Mouse (Mus musculus) embryonic fibroblast, embryonic 13.5 days (primary cell): ENCODE data around the gene Plcb3.

Experiments used
- CTCF ChIP-seq: IDR thresholded peaks from 2 replicates; pipeline ENCODE4 v1.5.1; 2011; ENCODE audit warnings: mild to moderate bottlenecking, control low read depth, low read length, moderate library complexity, borderline replicate concordance; ENCODE audit not compliant: insufficient read depth
- POLR2A ChIP-seq: IDR thresholded peaks from 2 replicates; pipeline ENCODE4 v1.6.1; 2011; ENCODE audit warnings: low read depth, mild to moderate bottlenecking, control low read depth, low read length, moderate library complexity

GRCm38 (mm10) chr19:6904846-6905245, 71.4 kb downstream of the Plcb3 start:
- TF ChIP-seq POLR2A (no peak), CTCF (no peak)
